ENCODE assay signal across 12 mouse cellular contexts in the genomic region with DNA sequence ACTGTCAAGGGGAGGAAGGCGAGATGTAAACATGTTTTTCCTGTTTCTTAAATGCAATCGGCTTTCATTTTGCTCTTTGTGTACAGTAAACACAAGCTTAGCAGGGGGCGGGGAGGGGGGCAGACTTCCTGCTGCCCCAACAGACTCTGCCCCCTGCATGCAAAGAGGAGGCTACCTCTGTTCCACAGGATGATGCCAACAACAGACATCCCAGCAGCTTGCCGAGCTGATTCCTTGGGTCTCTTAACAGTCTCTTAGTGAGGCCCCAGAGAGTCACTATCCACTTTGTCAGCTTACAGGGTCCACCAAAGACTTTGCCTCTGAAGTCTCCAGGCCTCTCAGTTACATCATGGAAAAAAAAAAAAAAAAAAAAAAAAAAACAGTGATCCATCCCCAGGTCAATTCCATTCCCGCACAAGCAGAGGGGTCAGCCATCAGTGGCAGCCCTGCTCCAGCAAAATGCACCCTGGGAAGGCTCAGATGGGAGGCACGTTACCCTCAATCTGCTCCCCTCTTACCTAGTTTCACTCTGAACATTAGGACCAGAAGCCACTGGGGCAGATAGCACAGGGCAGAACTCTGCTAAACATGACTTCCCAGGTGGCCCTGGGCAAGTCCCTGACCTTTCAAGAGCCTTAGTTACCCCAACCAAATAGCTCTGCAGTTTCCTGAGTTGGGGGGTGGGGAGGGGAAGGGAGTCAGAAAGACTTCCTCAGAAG. TPM values are rescaled to one million over a fixed set of nuclear protein-coding genes. Genes with fewer than 3 reads are reported as not detected.
DNase-seq lines count a peak whose midpoint lies in the region; ATAC-seq and TF ChIP-seq lines count a peak whose summit lies in the region.
"Had no signal": no experiment of that assay in that cellular context is flagged by ENCODE, and none has a peak within 500 bp of the region (broad histone marks: within the 10 kb centered on the region; RNA-seq: fewer than 3 reads in every experiment).

No protein-coding gene starts in this region.

- no peak overlapping the region for H3K9ac ChIP-seq in hindbrain, embryonic 11.5 days (ENCODE audit: low read depth, low read length)
- no peak overlapping the region for H3K9ac ChIP-seq in intestine, embryonic 15.5 days
- H3K9ac ChIP-seq in stomach, postnatal 0 days (ENCODE audit: low read length) = no peak overlapping the region
- H3K9ac ChIP-seq: stomach, embryonic 15.5 days had no signal

- H3K27me3 ChIP-seq in hindbrain, embryonic 10.5 days (ENCODE audit: insufficient read depth, poor library complexity, severe bottlenecking) = no peaks in the 10 kb centered on the region
- no peaks in the 10 kb centered on the region for H3K27me3 ChIP-seq in hindbrain, embryonic 11.5 days (ENCODE audit: control insufficient read depth, insufficient read depth, low read length)
- H3K27me3 ChIP-seq in intestine, embryonic 15.5 days (replicated peaks) = no peaks in the 10 kb centered on the region
- H3K27me3 ChIP-seq in stomach, postnatal 0 days (ENCODE audit: control insufficient read depth, insufficient read depth, low read length) = no peaks in the 10 kb centered on the region
- H3K27me3 ChIP-seq: stomach, embryonic 15.5 days had no signal

- ATAC-seq in hindbrain, embryonic 11.5 days (ENCODE audit: low FRiP score) = no peak
- ATAC-seq in intestine, embryonic 15.5 days = no peak
- no peak for ATAC-seq in stomach, postnatal 0 days (ENCODE audit: low FRiP score, low TSS enrichment)
- no peak for ATAC-seq in megakaryocyte, adult 5-6 weeks (ENCODE audit: poor library complexity, severe bottlenecking)
- ATAC-seq: forebrain, embryonic 16.5 days had no signal

- peak overlapping the region; percentile 10; the same call in 1 of the 2 replicates for H3K27ac ChIP-seq in hindbrain, embryonic 10.5 days
- no peak overlapping the region for H3K27ac ChIP-seq in hindbrain, embryonic 11.5 days (ENCODE audit: low read depth, low read length)
- H3K27ac ChIP-seq in intestine, embryonic 15.5 days = peak overlapping the region; percentile 20; the same call in 1 of the 2 replicates
- H3K27ac ChIP-seq in stomach, postnatal 0 days (replicated peaks) = 0 out of 2 replicates have a peak overlapping the region, but pooled peaks have one; percentile 13

- H3K9me3 ChIP-seq in hindbrain, embryonic 10.5 days = peaks cover 6% of the 10 kb centered on the region; the same call in 1 of the 2 replicates
- H3K9me3 ChIP-seq in hindbrain, embryonic 11.5 days (ENCODE audit: control insufficient read depth, low read length) = no peaks in the 10 kb centered on the region
- H3K9me3 ChIP-seq in intestine, embryonic 15.5 days = no peaks in the 10 kb centered on the region
- no peaks in the 10 kb centered on the region for H3K9me3 ChIP-seq in stomach, postnatal 0 days (ENCODE audit: control insufficient read depth, low read length)
- H3K9me3 ChIP-seq: stomach, embryonic 15.5 days had no signal

- H3K36me3 ChIP-seq in hindbrain, embryonic 10.5 days = peaks cover 12% of the 10 kb centered on the region
- H3K36me3 ChIP-seq in hindbrain, embryonic 11.5 days (ENCODE audit: control insufficient read depth, insufficient read depth, low read length) = no peaks in the 10 kb centered on the region
- no peaks in the 10 kb centered on the region for H3K36me3 ChIP-seq in intestine, embryonic 15.5 days
- no peaks in the 10 kb centered on the region for H3K36me3 ChIP-seq in stomach, postnatal 0 days (ENCODE audit: control insufficient read depth, insufficient read depth, low read length)

- 49% methylated on average over 6 of the region's 6 CpGs for WGBS in hindbrain, embryonic 10.5 days
- WGBS in hindbrain, embryonic 11.5 days = 38% methylated on average over 6 of the region's 6 CpGs
- 54% methylated on average over 6 of the region's 6 CpGs for WGBS in intestine, embryonic 15.5 days
- 48% methylated on average over 6 of the region's 6 CpGs for WGBS in stomach, postnatal 0 days

- no peak for TF ChIP-seq EP300 in stomach, postnatal 0 days (optimal IDR thresholded peaks at IDR 0.05)

- H3K4me2 ChIP-seq in hindbrain, embryonic 11.5 days (replicated peaks; ENCODE audit: low read depth, low read length) = no peak overlapping the region
- H3K4me2 ChIP-seq in intestine, embryonic 15.5 days (replicated peaks) = no peak overlapping the region; the same call in 1 of the 2 replicates
- no peak overlapping the region for H3K4me2 ChIP-seq in stomach, postnatal 0 days (replicated peaks; ENCODE audit: low read depth)
- H3K4me2 ChIP-seq: midbrain, embryonic 11.5 days; stomach, embryonic 15.5 days had no signal

- peaks cover 62% of the 10 kb centered on the region for H3K4me1 ChIP-seq in hindbrain, embryonic 10.5 days (replicated peaks)
- peaks cover 9% of the 10 kb centered on the region; the same call in 1 of the 2 replicates for H3K4me1 ChIP-seq in hindbrain, embryonic 11.5 days (replicated peaks; ENCODE audit: control insufficient read depth, insufficient read depth, low read length)
- H3K4me1 ChIP-seq in intestine, embryonic 15.5 days (replicated peaks) = peaks cover 35% of the 10 kb centered on the region
- peaks cover 6% of the 10 kb centered on the region; the same call in 1 of the 2 replicates for H3K4me1 ChIP-seq in stomach, postnatal 0 days (replicated peaks; ENCODE audit: control insufficient read depth, insufficient read depth)

- no peak overlapping the region for H3K4me3 ChIP-seq in hindbrain, embryonic 10.5 days
- no peak overlapping the region for H3K4me3 ChIP-seq in hindbrain, embryonic 11.5 days (ENCODE audit: low read depth, low read length)
- no peak overlapping the region for H3K4me3 ChIP-seq in intestine, embryonic 15.5 days (replicated peaks)
- H3K4me3 ChIP-seq in stomach, postnatal 0 days (ENCODE audit: low read depth, low read length) = no peak overlapping the region
- H3K4me3 ChIP-seq: stomach, embryonic 15.5 days had no signal

- DNase-seq in hindbrain, embryonic 10.5 days (ENCODE audit: low spot score) = no peak
- DNase-seq in hindbrain, embryonic 11.5 days (ENCODE audit: low spot score) = no peak
- peak; percentile 75 to 76 for DNase-seq in spleen, postnatal 36 days (ENCODE audit: low spot score in 2 of 2)
- DNase-seq in spleen, postnatal 4 days (ENCODE audit: low spot score in 2 of 2) = no peak
- DNase-seq in stomach, postnatal 0 days (ENCODE audit: low spot score) = no peak
- DNase-seq in gastrocnemius, adult 18-20 months (ENCODE audit: low spot score) = no peak
- DNase-seq: kidney, adult 9 months had no signal

- no peak for TF ChIP-seq CTCF in stomach, postnatal 0 days (IDR thresholded peaks at IDR 0.05; ENCODE audit: low read depth)

RNA-seq across cellular contexts. Expression of gene Vav2, which starts 22.3 kb away (rescaled TPM):
- 13.6 and 16.9 TPM in 2 replicates for polyA plus RNA-seq in hindbrain, embryonic 10.5 days (2016; fragmentation: Nextera tagmentation; extraction: Ambion mirVana)
- 12.9 and 14.9 TPM in 2 replicates for polyA plus RNA-seq in hindbrain, embryonic 11.5 days (2014; fragmentation: Nextera tagmentation; extraction: Ambion mirVana)
- polyA plus RNA-seq in intestine, embryonic 15.5 days (2015; fragmentation: Nextera tagmentation; extraction: Ambion mirVana) = 5.4 and 6.1 TPM in 2 replicates
- 2.7 and 2.9 TPM in 2 replicates for polyA plus RNA-seq in stomach, postnatal 0 days (2015; fragmentation: Nextera tagmentation; extraction: Ambion mirVana)
- total RNA-seq in gastrocnemius, adult 18-20 months (2021) = 1 to 10 TPM; 1.9 to 3.1 TPM
- total RNA-seq in megakaryocyte, adult 5-6 weeks (2015) = 5.9 and 8.0 TPM in 2 replicates
- total RNA-seq in megakaryocyte, adult 5-6 weeks (2017) = 11.0 and 11.5 TPM in 2 replicates

RNA-seq across cellular contexts. Expression of gene Brd3os, which starts 37.6 kb away (rescaled TPM):
- polyA plus RNA-seq in hindbrain, embryonic 10.5 days (2016; fragmentation: Nextera tagmentation; extraction: Ambion mirVana) = 9.9 and 16.5 TPM in 2 replicates
- polyA plus RNA-seq in hindbrain, embryonic 11.5 days (2014; fragmentation: Nextera tagmentation; extraction: Ambion mirVana) = 15.0 and 17.3 TPM in 2 replicates
- polyA plus RNA-seq in intestine, embryonic 15.5 days (2015; fragmentation: Nextera tagmentation; extraction: Ambion mirVana) = 4.8 and 6.1 TPM in 2 replicates
- 2.8 and 3.4 TPM in 2 replicates for polyA plus RNA-seq in stomach, postnatal 0 days (2015; fragmentation: Nextera tagmentation; extraction: Ambion mirVana)
- 1 to 10 TPM in 1 of 2 experiments, under 1 TPM in 1; 0.57 to 1.8 TPM for total RNA-seq in gastrocnemius, adult 18-20 months (2021)
- total RNA-seq in megakaryocyte, adult 5-6 weeks (2015) = 0.93 TPM in 1 of 2 replicates, not detected in the other
- total RNA-seq in megakaryocyte, adult 5-6 weeks (2017) = 0.11 TPM in 1 of 2 replicates, not detected in the other

Comparison
In these comparisons a context has a peak if more than half of its experiments do, and no peak if none do; other contexts are left out.
1. DNase-seq: peak in spleen, postnatal 36 days (2 of 2); none in hindbrain, embryonic 10.5 days (single experiment), hindbrain, embryonic 11.5 days (single experiment), spleen, postnatal 4 days (0 of 2), stomach, postnatal 0 days (single experiment) and gastrocnemius, adult 18-20 months (single experiment).